Mouse (Mus musculus) CD4-positive, CD25-positive, alpha-beta regulatory T cell, adult 2 months (primary cell): ENCODE data around the gene Tcf7l1.
A peak's percentile ranks its signal among the peaks of the same experiment; 100 is the strongest.

Source experiments
- DNase-seq: peaks from one replicate; pipeline ENCODE4 v3.0.0-alpha.2; 2012; ENCODE audit warnings: low read depth, low spot score

The Tcf7l1 gene

DNA sequence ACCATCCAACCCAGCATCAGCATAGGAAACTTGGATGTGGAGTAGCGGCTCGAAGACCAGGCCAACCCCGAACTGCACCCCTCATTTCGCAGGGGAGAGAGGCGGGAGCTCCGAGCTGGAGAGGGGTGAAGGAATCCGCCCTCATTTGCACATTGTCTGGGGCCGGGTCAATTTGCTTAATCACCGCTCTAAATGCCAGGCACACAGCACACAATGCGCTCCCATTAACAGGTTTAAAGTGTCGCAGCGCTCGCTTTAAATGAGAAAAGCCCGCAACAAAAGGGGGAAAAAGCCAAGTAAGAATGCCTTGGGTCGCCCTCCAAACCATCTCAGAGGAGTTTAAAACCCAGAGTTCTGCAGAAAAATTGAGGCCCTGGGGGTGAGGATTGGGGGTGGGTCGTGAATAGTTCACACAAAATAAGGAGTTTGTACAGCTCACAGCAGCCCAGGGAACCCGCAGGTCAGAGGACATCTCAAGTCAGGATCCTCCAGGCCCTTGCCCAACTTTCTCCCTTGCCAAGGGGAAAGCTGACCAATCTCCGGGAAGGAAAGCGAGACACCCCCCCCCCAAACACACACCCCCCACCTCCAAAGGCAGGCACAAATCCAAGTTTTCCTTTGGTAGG, 1.6 kb downstream of the Tcf7l1 start:
- DNase-seq = no peak

GRCm38 (mm10) chr6:72783780-72784179, 5.3 kb downstream of the Tcf7l1 start:
- no peak for DNase-seq

- DNase-seq = peak; percentile 8
Measured at GRCm38 (mm10) chr6:72778779-72779776, 10.0 kb downstream of the Tcf7l1 start.

DNA sequence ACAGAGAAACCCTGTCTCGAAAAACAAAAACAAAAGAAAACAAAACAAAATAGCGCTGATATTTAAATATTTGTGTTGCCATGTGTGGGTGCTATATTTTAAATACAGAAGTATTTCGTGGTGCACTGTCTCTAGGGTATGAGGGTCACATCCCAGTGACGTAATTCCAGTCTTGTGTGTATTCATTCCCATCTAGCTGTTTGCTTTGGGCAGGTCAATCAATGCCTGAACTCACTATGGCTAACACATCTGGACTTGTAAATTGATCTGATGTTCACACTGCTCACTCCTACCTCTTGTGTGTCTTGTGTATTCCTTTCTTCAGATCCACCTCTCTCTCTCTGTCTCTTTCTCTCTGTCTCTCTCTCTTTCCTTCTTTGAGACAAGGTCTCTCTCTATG, 11.8 kb downstream of the Tcf7l1 start:
- no peak for DNase-seq

DNA sequence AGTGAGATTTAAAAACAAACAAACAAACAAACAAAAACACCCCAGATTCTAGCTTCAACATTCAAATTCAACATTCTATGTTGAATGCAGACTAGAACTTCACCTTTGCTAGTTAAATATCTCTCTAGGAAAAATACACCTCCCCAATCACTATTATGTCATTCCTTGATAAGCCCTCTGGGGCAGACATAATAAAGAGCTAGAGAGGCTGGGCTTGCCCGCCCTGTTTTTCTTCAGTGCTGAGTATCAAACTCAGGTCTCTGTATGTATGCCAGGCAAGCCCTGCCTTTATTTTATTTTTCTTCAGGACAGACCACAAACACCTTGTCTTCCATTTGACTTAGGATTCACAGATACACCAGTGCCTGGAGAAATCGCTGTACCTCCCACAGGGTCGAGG, 14.8 kb downstream of the Tcf7l1 start:
- DNase-seq = no peak

DNA sequence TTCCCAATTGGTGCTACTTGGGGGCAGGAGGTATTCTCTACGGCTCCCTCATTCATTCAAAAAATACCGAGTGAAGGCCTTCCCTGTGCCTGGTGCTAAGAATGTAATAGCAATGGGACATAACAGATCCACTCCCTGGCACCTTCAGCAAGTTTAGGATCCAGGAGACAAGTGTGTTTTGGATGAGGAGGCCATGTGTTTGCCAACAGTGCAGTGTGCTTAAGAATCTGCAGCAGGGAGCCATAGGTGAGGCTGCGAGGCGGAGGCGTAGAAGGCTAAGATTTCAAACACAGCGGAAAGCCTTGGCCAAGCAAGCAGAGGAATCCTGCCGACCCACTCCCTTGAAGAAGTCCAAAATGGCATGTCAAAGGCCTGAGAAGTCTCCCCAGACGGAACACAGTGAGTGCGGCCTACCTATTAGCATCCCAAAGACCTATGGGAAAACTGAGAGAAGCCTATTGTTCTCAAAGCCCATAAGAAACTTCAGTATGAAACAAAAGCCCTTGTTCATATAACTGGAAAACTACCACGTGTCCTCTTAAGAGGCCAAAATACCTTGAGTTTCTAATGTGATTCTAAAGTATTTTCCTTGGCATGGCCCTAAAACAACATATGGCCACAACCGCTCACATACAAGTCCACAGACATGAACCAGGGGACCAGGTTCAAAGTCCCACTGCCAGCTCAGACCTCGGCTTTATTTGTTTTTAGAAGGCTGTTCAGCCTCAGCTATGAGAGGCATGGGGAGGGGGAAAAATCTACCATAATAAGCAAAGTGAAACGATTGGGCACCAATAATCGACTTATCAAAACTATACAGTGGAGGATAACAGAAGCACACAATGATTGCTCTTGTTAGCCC, 18.9 kb downstream of the Tcf7l1 start:
- no peak for DNase-seq

DNA sequence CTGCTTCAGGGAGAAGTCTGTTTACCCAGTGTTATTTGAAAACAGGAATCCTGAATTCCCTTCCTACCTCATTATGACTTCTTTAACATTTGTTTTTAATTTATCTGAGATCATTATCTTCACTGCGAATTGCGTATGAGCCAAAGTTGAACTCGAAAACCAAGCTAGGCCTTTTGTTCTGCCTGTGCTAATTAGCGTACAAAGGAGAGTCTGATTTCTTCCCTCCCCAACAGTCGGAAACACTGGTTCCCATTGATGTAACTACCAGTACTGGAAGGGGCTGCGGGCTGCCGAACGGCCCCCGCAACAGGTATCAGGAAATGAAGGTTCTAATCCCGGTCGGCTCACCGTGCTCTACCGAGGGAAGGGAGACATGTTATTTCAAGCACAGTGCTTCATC, 19.7 kb downstream of the Tcf7l1 start:
- no peak for DNase-seq

GRCm38 (mm10) chr6:72768804-72769203, 20.2 kb downstream of the Tcf7l1 start:
- DNase-seq = no peak

GRCm38 (mm10) chr6:72768097-72768496, 21.0 kb downstream of the Tcf7l1 start:
- DNase-seq = no peak

DNA sequence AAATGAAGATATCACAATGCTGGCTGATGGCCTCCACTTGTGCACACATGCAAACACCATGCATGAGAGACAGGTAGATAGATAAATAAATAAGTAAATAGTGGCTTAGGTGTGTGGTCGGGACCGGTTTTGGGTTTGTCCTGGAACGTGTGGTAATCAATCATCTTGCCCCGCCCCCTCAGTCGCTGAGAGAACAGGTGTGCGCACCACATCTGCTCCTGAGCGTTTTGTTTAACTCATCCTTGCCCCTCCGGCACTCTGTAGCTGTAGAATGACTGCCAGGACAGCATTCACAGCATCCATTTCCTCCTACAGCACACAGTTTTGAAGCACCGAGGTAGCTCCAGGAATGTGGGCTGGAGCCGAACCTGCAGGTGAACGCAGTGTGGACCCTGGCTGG, 25.4 kb downstream of the Tcf7l1 start:
- DNase-seq = no peak

- no peak for DNase-seq
Measured at GRCm38 (mm10) chr6:72761645-72762044, 27.4 kb downstream of the Tcf7l1 start.

GRCm38 (mm10) chr6:72758239-72759017, 30.6 kb downstream of the Tcf7l1 start:
- no peak for DNase-seq

DNA sequence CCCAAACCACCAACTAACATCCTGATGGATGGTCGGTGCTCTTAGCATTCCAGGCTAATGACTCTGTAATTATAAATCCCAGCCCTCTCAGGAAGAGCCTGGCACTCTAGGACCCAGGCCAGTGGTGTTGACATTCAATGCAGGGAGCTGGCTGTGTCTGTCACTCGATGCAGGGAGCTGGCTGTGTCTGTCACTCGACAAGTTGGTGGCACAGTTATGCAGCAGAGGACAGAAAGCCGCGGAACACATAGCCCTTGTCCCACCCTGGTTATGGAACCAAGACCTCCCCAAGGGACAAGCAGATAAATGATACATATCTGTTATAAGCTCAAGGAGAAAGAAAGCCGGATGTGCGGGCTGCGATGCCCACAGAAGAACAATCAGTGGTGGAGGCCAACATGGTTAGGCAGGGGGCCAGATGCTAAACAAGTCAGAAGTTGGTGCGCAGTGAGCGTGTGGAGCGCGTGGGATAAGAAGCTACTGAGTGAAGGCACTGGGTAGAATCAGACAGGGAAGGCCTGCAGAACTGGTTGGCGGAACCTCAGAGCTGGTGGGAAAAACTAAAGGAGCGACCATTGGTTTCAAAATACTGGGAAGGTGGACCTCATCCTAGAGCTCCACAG, 33.7 kb downstream of the Tcf7l1 start:
- DNase-seq = no peak

- DNase-seq = no peak
Measured at GRCm38 (mm10) chr6:72754215-72754614, 34.8 kb downstream of the Tcf7l1 start.

DNA sequence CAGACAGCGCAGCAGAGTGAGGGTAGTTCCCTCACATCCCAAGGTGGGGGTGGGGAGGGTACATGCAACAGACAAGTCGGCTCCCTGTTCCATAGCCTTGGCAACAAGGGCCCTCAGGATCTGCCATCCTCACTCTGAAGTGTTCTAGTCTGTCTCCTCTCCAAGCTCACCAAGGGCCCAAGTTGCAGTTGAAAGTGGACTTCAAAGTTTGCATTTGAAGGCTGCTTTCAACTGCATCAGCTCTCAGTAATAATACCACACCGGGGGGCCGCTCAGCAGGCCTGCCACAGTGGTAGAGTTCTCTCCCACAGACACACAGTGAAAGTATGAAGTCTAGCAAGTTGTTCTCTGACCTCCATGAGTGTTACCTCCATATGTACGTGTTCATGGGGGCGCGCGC, 35.3 kb downstream of the Tcf7l1 start:
- no peak for DNase-seq

GRCm38 (mm10) chr6:72752824-72753223, 36.2 kb downstream of the Tcf7l1 start:
- peak; percentile 11 for DNase-seq

GRCm38 (mm10) chr6:72751210-72751609, 37.8 kb downstream of the Tcf7l1 start:
- peak; percentile 45 for DNase-seq

GRCm38 (mm10) chr6:72748882-72749437, 40.1 kb downstream of the Tcf7l1 start:
- no peak for DNase-seq

DNA sequence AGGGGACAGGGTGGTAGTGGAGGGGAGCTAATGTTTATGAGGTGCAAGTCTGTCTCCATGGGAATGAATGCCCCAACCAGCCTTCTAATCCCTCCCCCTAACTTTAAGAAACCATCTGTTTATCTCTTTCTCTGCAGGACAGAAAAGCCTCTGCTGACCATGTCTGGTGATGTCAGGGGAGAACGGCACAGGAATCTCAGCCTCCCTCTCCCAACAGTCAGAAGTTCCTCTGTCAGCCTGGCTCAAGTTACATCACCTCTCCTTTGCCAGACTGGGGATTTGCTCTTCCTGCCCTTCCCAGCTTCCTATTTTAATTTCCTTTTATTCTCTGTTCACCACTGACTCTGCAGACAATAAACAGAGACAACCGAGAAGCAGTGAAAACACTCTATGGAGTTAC, 40.6 kb downstream of the Tcf7l1 start:
- no peak for DNase-seq

DNA sequence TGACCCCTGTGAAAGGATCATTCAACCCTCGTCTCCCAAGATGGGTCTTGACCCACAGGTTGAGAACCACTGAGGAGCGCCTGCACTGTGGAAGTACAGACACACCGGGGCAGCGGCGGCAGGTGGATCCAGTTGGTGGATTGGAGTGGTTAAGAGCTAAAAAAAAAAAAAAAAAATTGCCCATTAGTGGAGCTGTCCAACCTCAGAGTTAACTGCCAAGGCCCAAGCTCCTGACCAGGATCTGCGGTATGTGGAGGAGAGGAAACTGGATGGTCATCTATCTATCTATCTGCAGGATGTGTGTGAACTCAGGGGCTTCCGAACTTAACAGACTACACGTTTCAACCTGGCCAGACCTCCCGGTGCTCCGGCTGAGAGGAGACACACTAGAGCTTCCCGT, 41.2 kb downstream of the Tcf7l1 start:
- no peak for DNase-seq
